Mouse (Mus musculus) ES-E14 (cell line): ENCODE data around the gene Pced1b.

Source experiments
- CHD2 ChIP-seq: IDR thresholded peaks from 2 replicates; pipeline ENCODE4 v1.6.1; 2014; ENCODE audit warnings: mild to moderate bottlenecking, low read depth, low read length, inconsistent platforms
- HCFC1 ChIP-seq: IDR thresholded peaks from 2 replicates; pipeline ENCODE4 v1.6.1; 2012; ENCODE audit warnings: low read length, inconsistent platforms, borderline replicate concordance; ENCODE audit not compliant: insufficient read depth
- MAFK ChIP-seq: IDR thresholded peaks from 2 replicates; pipeline ENCODE4 v1.6.1; 2014; ENCODE audit warnings: mild to moderate bottlenecking, low read depth, low read length, inconsistent platforms; ENCODE audit not compliant: insufficient read depth
- ZC3H11A ChIP-seq: IDR thresholded peaks from 2 replicates; pipeline ENCODE4 v1.6.1; 2012; ENCODE audit warnings: low read depth, mild to moderate bottlenecking, inconsistent platforms, low read length, borderline replicate concordance
- ZNF384 ChIP-seq: IDR thresholded peaks from 2 replicates; pipeline ENCODE4 v1.6.1; 2012; ENCODE audit warnings: low read depth, low read length, inconsistent platforms

DNA sequence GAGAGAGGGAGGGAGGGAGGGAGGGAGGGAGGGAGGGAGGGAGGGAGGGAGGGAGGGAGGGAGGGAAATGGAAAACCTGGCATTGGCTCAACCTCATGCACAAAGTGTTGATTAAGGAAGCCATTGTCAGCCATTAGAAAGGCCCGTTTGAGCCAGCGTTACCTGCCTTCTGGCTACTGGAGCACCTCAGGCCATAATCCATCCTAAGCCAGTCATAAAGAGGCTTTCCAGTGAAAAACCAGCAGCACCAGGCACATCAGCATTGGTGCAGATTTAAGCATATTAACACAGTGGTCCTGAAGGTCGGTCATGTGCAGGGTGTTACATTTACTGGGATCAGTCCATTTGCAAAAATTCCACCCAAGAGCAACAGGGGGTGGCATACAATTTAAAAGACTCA, 25.9 kb downstream of the Pced1b start:
- TF ChIP-seq CHD2 (no peak), HCFC1 (no peak), MAFK (no peak), ZNF384 (no peak), ZC3H11A (no peak)
